Mouse (Mus musculus) erythroblast, embryonic 14.5 days (primary cell): ENCODE data around the gene Stac.

Source experiments
- GATA1 ChIP-seq: IDR thresholded peaks from 2 replicates; pipeline ENCODE4 v1.6.1; 2012; ENCODE audit warnings: low read length, inconsistent platforms, mixed read lengths
- TAL1 ChIP-seq: IDR thresholded peaks from 3 replicates; pipeline ENCODE4 v1.6.1; 2012; ENCODE audit warnings: low read length, inconsistent platforms, mixed read lengths

DNA sequence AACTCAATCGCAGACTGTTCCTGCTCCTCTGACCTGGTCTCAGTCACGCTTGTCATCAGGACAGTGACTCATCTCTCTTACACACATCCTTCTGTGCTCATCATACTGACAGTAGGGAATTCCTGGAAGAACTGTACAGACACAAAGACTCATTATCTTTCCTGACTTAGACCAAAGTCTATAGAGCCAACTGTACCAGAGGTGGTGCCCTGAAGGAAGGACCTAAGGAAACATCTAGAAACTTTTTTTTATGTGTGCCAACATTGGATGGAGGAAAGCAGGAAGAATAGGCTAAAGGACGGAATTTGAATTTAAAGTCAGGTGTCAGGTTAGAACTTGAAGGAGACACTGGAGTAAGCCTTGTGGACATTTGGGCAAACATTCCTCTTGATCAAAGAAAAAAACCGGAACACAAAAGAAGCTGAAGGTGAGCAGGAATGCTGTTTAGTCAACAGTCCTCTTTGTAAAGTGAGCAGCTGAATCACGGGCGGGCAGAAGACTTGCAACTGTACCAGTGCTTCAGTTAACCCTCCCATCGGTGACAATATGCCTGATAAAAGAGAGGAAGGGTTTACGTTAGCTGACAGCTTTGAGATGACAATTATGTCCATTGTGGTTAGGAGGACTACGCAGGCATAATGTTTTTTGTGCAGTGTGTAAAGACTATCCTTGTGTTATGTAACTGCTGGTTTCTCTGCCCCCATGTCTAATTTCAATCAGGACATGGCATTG lies 42.0 kb upstream of the Stac start:
- TF ChIP-seq GATA1 = no peak
- no peak for TF ChIP-seq TAL1
